Mouse (Mus musculus) neutrophil, adult 5-6 weeks (primary cell): Measurements from ENCODE around the gene Hnrnpr. TPM values are rescaled to one million over a fixed set of nuclear protein-coding genes. Genes with fewer than 3 reads are reported as not detected.

ENCODE experiments used
- ATAC-seq: fragments of 151-379, 151-347 bp; 2 replicates; pipeline ENCODE4 v1.8.0; 2017; ENCODE audit warnings: mild to moderate bottlenecking, moderate TSS enrichment; ENCODE audit not compliant: insufficient number of reproducible peaks, poor library complexity, low FRiP score, severe bottlenecking; ENCODE audit errors: extremely low read depth
- total RNA-seq: library from RNA; stranded (forward); fragments of 200-1000 nt; gene quantifications from 2 replicates; pipeline ENCODE4 v1.2.3, GENCODE M21; 2017

Gene Hnrnpr
- total RNA-seq, 1 experiment from 2014 or later, result 158 TPM

DNA sequence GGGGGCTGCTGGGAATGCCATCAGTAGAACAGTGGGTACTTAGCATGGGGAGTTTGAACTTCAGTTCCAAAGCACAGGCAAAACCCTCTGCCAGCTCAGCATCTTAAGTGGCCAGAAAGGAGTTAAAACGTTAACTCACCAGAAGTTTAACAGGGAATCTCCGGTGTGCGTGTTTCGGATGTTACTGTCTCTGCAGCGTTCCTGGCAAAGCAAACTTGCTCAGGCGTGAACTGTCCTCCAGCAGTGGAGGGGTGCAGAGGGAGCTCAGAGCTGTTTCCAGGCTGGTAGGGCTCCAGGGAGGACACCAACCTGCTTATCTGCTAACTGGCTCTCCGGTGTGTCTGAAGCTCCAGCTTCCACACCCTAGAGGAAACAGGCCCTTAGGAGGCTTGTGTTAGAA lies 14.8 kb upstream of the Hnrnpr start:
- no peak for ATAC-seq

DNA sequence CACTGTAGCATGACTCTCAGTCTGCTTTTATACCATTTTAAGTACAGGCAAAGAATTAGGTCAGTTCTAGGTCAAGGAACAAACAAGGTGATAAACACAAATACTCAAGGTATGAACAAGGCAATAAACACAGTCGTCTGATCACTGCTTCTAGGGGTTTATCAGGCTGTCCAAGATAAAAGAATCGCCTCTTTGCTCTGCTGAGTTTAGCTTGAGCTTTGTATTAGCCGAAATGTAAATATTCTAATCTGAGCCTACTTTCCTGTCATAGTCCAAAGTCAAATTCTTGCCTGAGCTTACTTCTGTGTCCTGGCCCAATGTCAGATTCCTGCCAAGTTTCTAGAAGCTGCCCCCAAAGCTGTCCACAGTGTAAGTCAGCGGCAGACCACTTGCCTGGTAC lies 8.3 kb upstream of the Hnrnpr start:
- no peak for ATAC-seq

DNA sequence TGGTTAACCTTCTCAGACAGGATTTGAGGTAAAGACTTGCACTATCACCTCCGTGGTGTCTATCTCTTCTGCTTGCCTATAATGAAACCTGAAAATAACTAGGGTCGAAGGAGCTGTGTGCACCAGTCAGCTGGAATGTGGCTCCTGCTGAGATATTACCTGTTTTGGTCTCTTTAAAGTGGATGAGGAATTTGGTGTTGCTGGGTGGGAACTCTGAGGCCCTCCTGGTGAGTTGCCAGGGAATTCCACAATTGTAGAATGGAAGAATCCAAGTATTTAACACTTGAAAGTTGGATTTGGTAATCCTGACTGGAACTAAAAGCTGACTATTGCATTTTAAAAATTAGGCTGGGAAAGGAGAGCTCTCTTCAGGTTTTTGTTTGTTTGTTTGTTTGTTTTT lies 6.6 kb upstream of the Hnrnpr start:
- no peak for ATAC-seq

DNA sequence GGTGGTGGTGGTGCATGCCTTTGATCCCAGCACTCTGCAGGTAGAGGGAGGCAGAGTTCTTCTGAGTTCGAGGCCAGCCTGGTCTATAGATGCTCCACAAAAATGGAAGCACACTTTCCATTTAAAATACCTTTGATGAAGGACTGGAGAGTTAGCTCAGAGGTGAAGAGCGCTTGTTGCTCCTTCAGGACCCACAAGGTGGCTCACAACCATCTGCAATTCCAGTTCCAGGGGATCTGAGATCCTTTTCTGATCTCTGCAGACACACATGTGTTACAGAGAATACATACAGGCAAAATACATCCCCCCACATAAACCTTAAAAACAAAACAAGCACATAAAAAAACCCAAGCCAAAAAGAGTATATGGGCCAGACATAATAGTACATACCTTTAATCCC lies 2.4 kb upstream of the Hnrnpr start:
- ATAC-seq, result no peak

DNA sequence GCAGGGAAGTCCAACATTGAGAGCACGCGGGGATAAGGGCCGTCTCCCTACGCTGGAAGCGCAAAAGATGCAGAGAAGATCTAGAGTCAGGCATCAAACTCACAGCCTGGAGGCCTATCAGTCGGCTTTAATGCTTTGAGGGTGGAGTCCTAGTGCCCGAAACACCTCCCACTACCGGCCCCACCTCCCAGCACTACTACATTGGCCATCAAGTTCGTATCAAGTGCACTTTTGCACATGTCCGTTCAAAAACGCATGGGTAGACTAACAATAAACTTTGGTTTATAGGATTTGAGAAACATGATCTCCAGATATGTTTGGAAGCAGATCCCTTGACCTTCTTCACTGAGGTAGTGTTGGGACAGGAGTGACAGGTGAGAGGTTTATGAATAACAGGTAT lies 962 bp upstream of the Hnrnpr start:
- ATAC-seq, result peak; percentile 53; the same call in 1 of the 2 replicates

DNA sequence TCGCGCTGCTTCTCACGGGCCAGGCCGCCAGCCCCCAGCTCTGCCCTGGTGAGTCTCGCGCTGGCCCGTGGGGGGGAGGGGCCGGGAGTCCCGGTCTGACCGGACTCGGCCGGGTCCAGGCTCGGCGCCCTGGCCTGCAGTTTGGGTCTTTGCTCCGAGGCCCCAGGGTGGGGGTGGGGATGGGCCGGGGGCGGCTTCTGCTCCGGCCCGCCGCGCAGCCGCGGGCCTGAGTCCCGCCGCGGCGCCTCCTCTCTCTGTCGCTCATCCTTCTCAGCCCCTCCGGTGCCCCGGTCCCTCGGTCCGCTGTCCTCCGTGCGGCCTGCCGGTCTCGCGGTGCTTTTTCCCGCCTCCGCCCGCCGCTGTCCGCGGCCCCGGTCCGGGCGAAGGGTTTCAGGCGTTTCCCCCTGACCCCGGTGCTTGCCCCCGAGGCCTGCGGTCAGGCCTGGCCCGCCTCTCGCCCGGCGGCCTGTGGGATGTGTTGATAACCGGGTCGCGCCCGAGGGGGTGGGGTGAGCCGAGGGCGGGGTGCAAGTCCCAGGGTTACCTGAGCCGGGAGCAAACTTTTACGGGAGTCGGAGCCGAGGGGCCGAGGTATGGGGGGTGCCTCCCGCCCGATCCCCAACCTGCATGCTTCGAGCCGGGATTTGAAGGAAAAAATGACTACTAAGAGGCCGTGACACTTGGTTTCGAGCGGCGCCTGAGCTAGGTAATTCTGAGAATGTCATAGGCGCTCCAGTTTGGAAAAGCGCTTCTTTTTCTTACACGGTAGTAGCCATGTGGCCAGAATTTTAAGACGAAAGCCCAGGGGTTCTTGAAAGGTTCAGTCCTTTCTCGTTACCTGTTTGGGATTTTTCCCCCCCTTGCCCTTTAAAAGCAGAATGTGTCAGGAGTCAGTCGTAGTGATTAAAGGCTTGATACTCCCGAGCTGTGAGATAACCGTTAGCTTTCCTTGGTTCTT lies 579 bp downstream of the Hnrnpr start:
- no peak for ATAC-seq

- ATAC-seq, result no peak
Measured at GRCm38 (mm10) chr4:136312616-136313015, 1.9 kb downstream of the Hnrnpr start.

DNA sequence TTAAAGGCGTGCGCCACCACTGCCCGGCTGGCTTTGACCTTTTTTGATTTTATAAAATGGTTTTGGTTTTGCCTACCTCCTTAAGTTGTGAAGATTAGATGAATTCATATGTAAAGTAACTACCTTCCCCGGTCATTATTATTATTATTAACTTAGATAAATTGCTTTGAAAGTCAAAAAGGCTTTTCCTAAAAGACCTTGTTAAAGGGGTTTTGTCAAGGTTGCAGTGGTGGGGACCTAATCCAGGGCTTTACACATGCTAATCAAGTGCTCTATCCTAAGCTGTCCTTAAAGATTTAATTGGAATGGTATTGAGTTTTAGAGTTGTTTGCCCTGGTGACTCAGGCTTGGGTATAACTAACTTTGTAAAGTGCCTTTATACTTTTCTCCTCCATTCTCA lies 6.9 kb downstream of the Hnrnpr start:
- ATAC-seq, result no peak

DNA sequence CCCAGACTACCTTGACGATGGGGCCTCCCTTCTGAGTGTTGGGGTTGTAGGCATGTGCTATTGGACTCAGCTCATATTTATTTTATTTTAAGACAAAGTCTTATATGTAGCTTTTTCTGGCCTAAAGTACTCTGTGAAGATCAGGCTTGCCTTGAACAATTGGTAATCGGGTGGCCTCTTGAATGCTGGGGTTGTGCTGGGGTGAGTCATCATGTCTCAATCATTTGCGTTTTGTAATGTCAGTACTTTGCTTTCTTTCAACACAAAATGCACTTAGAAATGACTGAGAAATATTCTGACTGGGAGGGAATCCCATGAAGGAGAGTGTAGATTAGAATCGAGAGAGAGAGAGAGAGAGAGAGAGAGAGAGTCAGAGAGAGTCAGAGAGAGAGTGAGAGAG lies 9.3 kb downstream of the Hnrnpr start:
- ATAC-seq, result no peak

DNA sequence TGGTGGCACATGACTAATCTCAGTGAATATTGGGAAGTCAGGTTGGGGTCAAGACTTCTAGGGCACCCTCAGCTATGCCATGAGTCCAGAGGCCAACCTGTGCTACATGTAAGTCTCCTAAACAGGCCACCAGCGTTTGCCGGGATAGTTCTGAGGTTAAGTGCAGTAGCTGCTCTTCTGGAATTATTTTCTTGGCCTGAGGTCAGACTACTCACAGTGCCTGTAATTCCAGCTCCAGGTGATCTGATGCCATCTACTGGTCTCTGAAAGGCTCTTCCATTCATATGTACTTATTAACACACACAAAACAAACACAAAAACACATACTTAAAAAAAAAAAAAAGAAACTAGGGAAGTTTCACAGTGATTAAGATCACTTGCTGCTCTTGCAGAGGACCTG lies 13.5 kb downstream of the Hnrnpr start:
- no peak for ATAC-seq

GRCm38 (mm10) chr4:136327238-136327637 lies 16.5 kb downstream of the Hnrnpr start:
- no peak for ATAC-seq

DNA sequence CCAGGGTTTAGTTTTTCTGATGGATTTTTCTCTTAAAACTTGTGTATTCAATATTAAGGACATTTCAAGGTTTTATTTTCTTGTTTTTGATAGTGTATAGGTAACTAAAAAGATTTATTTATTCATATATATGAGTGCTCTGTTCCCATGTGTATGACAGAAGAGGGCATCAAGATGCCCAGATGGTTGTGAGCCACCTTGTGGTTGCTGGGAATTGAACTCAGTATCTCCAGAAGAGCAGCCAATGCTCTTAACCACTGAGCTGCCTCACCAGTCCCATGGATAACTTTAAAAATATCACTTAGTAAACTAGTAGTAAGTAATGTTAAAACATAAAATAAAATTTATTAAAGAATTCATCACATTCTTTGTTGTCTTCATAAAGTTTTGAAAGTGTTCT lies 17.4 kb downstream of the Hnrnpr start:
- ATAC-seq, result no peak

GRCm38 (mm10) chr4:136331709-136332108 lies 21.0 kb downstream of the Hnrnpr start:
- no peak for ATAC-seq

- ATAC-seq, result no peak
Measured at GRCm38 (mm10) chr4:136333191-136333590, 22.4 kb downstream of the Hnrnpr start.

DNA sequence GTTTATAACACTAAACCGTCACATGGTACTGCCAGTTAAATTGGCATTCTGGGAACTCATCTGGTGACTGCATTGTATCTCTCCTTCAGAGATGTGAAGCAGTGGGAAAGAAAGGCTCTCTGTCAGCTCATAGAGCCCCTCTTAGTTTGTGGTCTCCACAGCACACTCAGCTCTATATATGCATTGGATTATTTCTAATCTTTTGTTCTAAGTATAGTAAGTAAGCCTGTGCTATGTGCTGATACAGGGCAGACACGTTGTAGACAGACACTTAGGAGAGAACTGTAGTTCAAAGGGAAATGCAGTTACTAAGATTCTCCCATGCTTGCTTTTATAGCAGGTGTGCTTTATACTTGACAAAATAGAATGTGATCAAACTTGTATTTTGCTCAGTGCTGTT lies 24.3 kb downstream of the Hnrnpr start:
- ATAC-seq, result no peak

DNA sequence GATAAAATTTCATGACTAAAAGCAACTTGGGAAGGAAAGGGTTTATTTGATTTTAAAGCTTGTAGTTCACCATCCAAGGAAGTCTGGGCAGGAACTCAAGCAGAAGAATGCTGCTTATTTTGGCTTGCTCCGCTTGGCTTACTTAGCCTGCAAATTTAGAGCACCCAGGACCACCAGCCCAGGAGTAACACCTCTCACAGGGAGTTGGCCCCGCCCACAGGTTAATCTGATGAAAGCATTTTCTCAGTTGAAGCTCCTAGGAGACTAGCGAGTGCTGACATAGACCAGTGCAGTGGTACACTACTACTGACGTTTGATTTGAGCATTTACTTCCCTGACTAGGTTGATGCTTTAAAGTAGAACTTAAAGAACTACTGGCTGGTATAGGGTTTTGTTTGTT lies 26.4 kb downstream of the Hnrnpr start:
- ATAC-seq, result no peak

GRCm38 (mm10) chr4:136349616-136350015 lies 38.9 kb downstream of the Hnrnpr start:
- no peak for ATAC-seq

GRCm38 (mm10) chr4:136357026-136357425 lies 46.3 kb downstream of the Hnrnpr start:
- ATAC-seq, result no peak

DNA sequence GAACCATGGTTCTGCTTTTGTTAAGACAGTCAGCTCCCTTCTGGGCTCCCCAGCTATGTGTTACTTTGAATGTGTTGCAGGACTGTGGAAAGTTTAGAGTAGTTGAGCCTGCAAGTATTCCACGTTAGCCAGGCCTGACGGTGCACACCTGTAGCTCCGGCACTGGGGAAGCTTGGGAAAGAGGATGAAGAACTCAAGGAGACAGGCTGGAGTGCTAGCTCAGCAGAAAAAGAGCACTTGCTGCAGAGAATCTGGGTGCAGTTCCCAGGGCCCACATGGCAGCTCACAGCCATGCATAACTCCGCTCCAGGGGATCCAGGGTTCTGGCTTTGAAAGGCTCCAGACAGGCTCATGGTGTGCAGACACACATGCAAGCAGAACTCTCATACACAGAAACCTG lies 46.7 kb downstream of the Hnrnpr start:
- ATAC-seq, result no peak

DNA sequence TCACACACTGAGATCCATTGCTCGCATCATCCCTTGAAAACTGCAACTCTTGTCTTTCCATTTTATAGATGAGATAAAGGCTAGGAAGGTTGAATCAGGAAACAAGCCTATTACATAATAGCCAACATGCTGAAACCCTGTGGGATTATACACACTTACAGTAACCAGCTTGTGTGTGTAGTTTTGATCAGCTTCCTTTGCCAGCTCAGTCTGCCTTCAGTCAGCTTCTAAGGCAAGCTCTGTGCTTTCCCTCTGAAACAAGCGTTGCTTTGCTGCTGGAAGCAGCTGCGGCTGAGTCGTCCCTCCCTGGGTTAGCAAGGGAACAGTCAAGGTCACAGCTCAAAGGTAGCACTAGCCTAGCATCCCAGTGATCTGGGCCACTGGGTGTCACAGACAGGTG lies 57.1 kb downstream of the Hnrnpr start:
- no peak for ATAC-seq

DNA sequence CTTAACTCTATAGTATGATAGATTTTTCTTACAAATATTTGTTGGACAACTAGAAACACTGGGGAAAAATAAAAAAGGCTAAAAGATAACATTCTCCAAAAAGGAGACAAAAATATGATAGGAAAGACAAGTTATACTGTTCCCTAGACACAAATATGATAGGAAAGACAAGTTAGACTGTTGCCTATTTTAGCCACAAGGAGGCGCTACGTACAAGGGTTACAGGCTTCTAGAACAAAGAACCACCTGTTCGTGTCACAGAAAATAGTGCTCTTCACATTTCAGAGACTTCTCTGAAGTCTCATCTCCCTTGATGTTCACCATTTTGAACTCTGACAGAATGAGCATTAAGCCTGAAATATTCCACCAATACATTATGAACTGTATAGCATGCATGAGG lies 59.0 kb downstream of the Hnrnpr start:
- no peak for ATAC-seq
